Mouse (Mus musculus): ENCODE measurements around the gene Upf1. TPM values are rescaled to one million over a fixed set of nuclear protein-coding genes. Genes with fewer than 3 reads are reported as not detected.

Upf1 gene
- 10 to 100 TPM; 64.0 to 70.2 TPM for total RNA-seq (2021)
- long read RNA-seq, experiment 1, full-length matches to known transcripts, result 45 of 68 reads
- long read RNA-seq, experiment 1, partial matches to known transcripts, result 9 of 68 reads
- long read RNA-seq, experiment 1, other reads (novel, unspliced or antisense), result 14 of 68 reads
- long read RNA-seq, experiment 2, full-length matches to known transcripts, result 42 of 69 reads
- long read RNA-seq, experiment 2, partial matches to known transcripts, result 20 of 69 reads
- long read RNA-seq, experiment 2, other reads (novel, unspliced or antisense), result 7 of 69 reads

- DNase-seq (ENCODE audit: low spot score in 2 of 2), result peak; percentile 99
These were observed at the start of gene Upf1 for GRCm38 (mm10) chr8:70353194-70353817. Gene Upf1 (minus strand): TSS chr8:70353278.

GRCm38 (mm10) chr8:70397611-70398563 is 44.8 kb upstream of the Upf1 start:
- DNase-seq (ENCODE audit: low spot score in 2 of 2), result no peak

GRCm38 (mm10) chr8:70396184-70396583 is 43.1 kb upstream of the Upf1 start:
- DNase-seq (ENCODE audit: low spot score in 2 of 2), result no peak

- no peak for DNase-seq (ENCODE audit: low spot score in 2 of 2)
These were observed 42.6 kb upstream of the Upf1 start for GRCm38 (mm10) chr8:70395649-70396048.

- no peak for DNase-seq (ENCODE audit: low spot score in 2 of 2)
These were observed 41.4 kb upstream of the Upf1 start for GRCm38 (mm10) chr8:70394269-70394998.

GRCm38 (mm10) chr8:70393087-70393486 is 40.0 kb upstream of the Upf1 start:
- DNase-seq (ENCODE audit: low spot score in 2 of 2), result no peak

- no peak for DNase-seq (ENCODE audit: low spot score in 2 of 2)
These were observed 36.6 kb upstream of the Upf1 start for GRCm38 (mm10) chr8:70389678-70390077.

GRCm38 (mm10) chr8:70383287-70383686 is 30.2 kb upstream of the Upf1 start:
- DNase-seq (ENCODE audit: low spot score in 2 of 2), result peak; percentile 60 to 66

- DNase-seq (ENCODE audit: low spot score in 2 of 2), result no peak
These were observed 27.0 kb upstream of the Upf1 start for GRCm38 (mm10) chr8:70380069-70380468.

- no peak for DNase-seq (ENCODE audit: low spot score in 2 of 2)
These were observed 24.0 kb upstream of the Upf1 start for GRCm38 (mm10) chr8:70377049-70377448.

GRCm38 (mm10) chr8:70376275-70376741 is 23.2 kb upstream of the Upf1 start:
- no peak for DNase-seq (ENCODE audit: low spot score in 2 of 2)

GRCm38 (mm10) chr8:70375212-70375859 is 22.3 kb upstream of the Upf1 start:
- no peak for DNase-seq (ENCODE audit: low spot score in 2 of 2)

GRCm38 (mm10) chr8:70374318-70374927 is 21.3 kb upstream of the Upf1 start:
- DNase-seq (ENCODE audit: low spot score in 2 of 2), result peak; percentile 68 to 69

- DNase-seq (ENCODE audit: low spot score in 2 of 2), result no peak
These were observed 20.6 kb upstream of the Upf1 start, which contains the start of gene Comp for GRCm38 (mm10) chr8:70373397-70374317. Gene Comp (plus strand): TSS chr8:70373558.

GRCm38 (mm10) chr8:70371951-70372350 is 18.9 kb upstream of the Upf1 start:
- DNase-seq (ENCODE audit: low spot score in 2 of 2), result no peak

GRCm38 (mm10) chr8:70370476-70370875 is 17.4 kb upstream of the Upf1 start:
- DNase-seq (ENCODE audit: low spot score in 2 of 2), result no peak

GRCm38 (mm10) chr8:70366588-70366987 is 13.5 kb upstream of the Upf1 start:
- no peak for DNase-seq (ENCODE audit: low spot score in 2 of 2)

GRCm38 (mm10) chr8:70364066-70364465 is 11.0 kb upstream of the Upf1 start:
- DNase-seq (ENCODE audit: low spot score in 2 of 2), result no peak

Data from adrenal gland, adult 18-20 months (tissue).